Mouse (Mus musculus) lung, postnatal 0 days (tissue): Measurements from ENCODE around the gene Sfmbt1.

ENCODE experiments used
- CTCF ChIP-seq: IDR thresholded peaks from 2 replicates; pipeline ENCODE4 v1.5.1; 2016; ENCODE audit warnings: antibody characterized with exemption, mild to moderate bottlenecking
- EP300 ChIP-seq: IDR thresholded peaks from 2 replicates; pipeline ENCODE4 v1.6.1; 2016; ENCODE audit warnings: antibody characterized with exemption, mild to moderate bottlenecking, control low read depth

DNA sequence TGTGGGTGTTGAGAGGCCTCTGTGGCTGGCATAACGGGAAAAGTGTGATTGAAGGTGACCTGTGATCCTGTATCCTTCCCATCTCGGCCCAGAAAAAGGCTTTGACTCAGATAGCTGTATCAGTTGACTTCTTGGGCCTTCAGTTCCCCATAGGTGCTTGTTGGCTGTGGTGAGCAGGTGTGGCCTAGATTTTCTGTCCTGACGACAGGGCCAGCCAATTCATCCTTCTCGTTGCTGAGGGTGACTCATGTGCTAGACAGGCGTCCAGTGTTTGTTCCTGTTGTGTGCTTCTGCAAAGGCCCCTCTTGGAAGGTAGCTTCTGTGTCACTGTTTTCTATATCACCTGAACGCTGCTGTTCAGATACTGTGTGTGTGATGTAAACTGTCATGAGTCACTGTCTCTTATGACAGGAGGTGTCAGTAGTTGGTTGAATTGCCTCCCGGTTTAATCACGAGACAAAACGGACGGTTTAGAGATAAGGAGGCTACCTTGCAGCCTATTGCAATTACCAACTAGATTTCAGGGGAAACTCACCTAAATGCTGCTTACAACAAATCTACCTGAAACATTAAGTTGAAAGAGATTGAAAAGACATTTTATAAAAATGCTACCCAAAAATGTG is 142.3 kb downstream of the Sfmbt1 start:
- no peak for TF ChIP-seq EP300
- no peak for TF ChIP-seq CTCF
